Mouse (Mus musculus) midbrain, postnatal 0 days (tissue): ENCODE results near the gene Myo15. TPM values are rescaled to one million over a fixed set of nuclear protein-coding genes. Genes with fewer than 3 reads are reported as not detected.
A peak's percentile ranks its signal among the peaks of the same experiment; 100 is the strongest.

Experiments used
- ATAC-seq: fragments of 200-750 bp; cut with Nextera tagmentation; 2 replicates; pipeline ENCODE4 v1.8.0; 2017; ENCODE audit warnings: moderate number of reproducible peaks, mild to moderate bottlenecking, moderate TSS enrichment, moderate library complexity; ENCODE audit not compliant: low FRiP score
- DNase-seq: peaks from one replicate; pipeline ENCODE4 v3.0.0-alpha.2; 2015; ENCODE audit warnings: low spot score
- H3K27ac ChIP-seq: fragments of 300-500 bp; sonication (generic); 2 replicates; pipeline ENCODE4 v1.5.1; 2014; ENCODE audit warnings: low read depth, mild to moderate bottlenecking, low read length, mixed read lengths
- H3K27me3 ChIP-seq: fragments of 300-500 bp; sonication (generic); 2 replicates; pipeline ENCODE4 v1.6.1; 2014; ENCODE audit warnings: low read length, control low read depth, mixed read lengths; ENCODE audit not compliant: insufficient read depth
- H3K36me3 ChIP-seq: fragments of 300-500 bp; sonication (generic); 2 replicates; pipeline ENCODE4 v1.6.1; 2014; ENCODE audit warnings: low read length, control low read depth, mixed read lengths; ENCODE audit not compliant: insufficient read depth
- H3K4me1 ChIP-seq: fragments of 300-500 bp; sonication (generic); 2 replicates; pipeline ENCODE4 v1.6.1; 2014; ENCODE audit warnings: mild to moderate bottlenecking, control low read depth, antibody characterized with exemption, low read length, mixed read lengths; ENCODE audit not compliant: insufficient read depth
- H3K4me2 ChIP-seq: fragments of 300-500 bp; sonication (generic); 2 replicates; pipeline ENCODE4 v1.6.1; 2014; ENCODE audit warnings: low read depth, mild to moderate bottlenecking, low read length, mixed read lengths; ENCODE audit not compliant: poor library complexity, severe bottlenecking
- H3K4me3 ChIP-seq: fragments of 300-500 bp; sonication (generic); 2 replicates; pipeline ENCODE4 v1.5.1; 2014; ENCODE audit warnings: low read depth, mild to moderate bottlenecking, low read length, moderate library complexity
- H3K9ac ChIP-seq: fragments of 300-500 bp; sonication (generic); replicated peaks from 2 replicates; pipeline ENCODE4 v1.6.1; 2014; ENCODE audit warnings: mild to moderate bottlenecking, low read length, moderate library complexity, mixed read lengths; ENCODE audit not compliant: poor library complexity, severe bottlenecking
- H3K9me3 ChIP-seq: fragments of 300-500 bp; sonication (generic); 2 replicates; pipeline ENCODE4 v1.6.1; 2016; ENCODE audit warnings: low read length, control low read depth
- CTCF ChIP-seq: IDR thresholded peaks from 2 replicates; pipeline ENCODE4 v1.5.1; 2016; ENCODE audit warnings: antibody characterized with exemption, mild to moderate bottlenecking
- WGBS: fragments of 180-500 bp; shearing (Covaris S2); extraction: QIAGEN DNeasy Blood & Tissue Kit; methylation state at CpG from one replicate; pipeline ENCODE4 v1.1.7; 2014; 5-methylcytosine and 5-hydroxymethylcytosine counted together
- polyA plus RNA-seq: library from polyadenylated mRNA; unstranded; fragments of >200 nt; fragmentation: Nextera tagmentation; extraction: Ambion mirVana; gene quantifications from 2 replicates; pipeline ENCODE4 v1.2.1, GENCODE M21; 2015
- total RNA-seq: library from RNA; depleted of rRNA; stranded (reverse); fragments of >200 nt; gene quantifications from 2 replicates; pipeline ENCODE4 v1.2.3, GENCODE M21; 2014

Myo15 gene
- total and polyA plus RNA-seq, 2 experiments from 2014 or later = 0.22 to 0.52 TPM

- Histone ChIP-seq H3K9me3 (no peaks in the 10 kb centered on the region), H3K27ac (no peak overlapping the region), H3K4me2 (no peak overlapping the region), H3K36me3 (no peaks in the 10 kb centered on the region), H3K27me3 (no peaks in the 10 kb centered on the region), H3K4me3 (no peak overlapping the region), H3K4me1 (no peaks in the 10 kb centered on the region), H3K9ac (no peak overlapping the region)
- ATAC-seq (no peak), DNase-seq (no peak)
- TF ChIP-seq CTCF = no peak
- WGBS = 82% methylated on average over 5 of the region's 5 CpGs
These were observed 6.7 kb downstream of the Myo15 start for GRCm38 (mm10) chr11:60475668-60476362.

GRCm38 (mm10) chr11:60478121-60478520 lies 9.0 kb downstream of the Myo15 start:
- no peak for TF ChIP-seq CTCF
- Histone ChIP-seq H3K27me3 (no peaks in the 10 kb centered on the region), H3K9me3 (no peaks in the 10 kb centered on the region), H3K4me2 (no peak overlapping the region), H3K9ac (no peak overlapping the region), H3K4me3 (no peak overlapping the region), H3K27ac (no peak overlapping the region), H3K4me1 (no peaks in the 10 kb centered on the region), H3K36me3 (no peaks in the 10 kb centered on the region)
- WGBS = 44% methylated on average over 17 of the region's 17 CpGs
- no peak for ATAC-seq
- no peak for DNase-seq

- H3K36me3 ChIP-seq = no peaks in the 10 kb centered on the region
- H3K27ac ChIP-seq = no peak overlapping the region
- WGBS = 74% methylated on average over 3 of the region's 3 CpGs
- no peaks in the 10 kb centered on the region for H3K27me3 ChIP-seq
- ATAC-seq (no peak), DNase-seq (no peak)
- no peak for TF ChIP-seq CTCF
- no peak overlapping the region for H3K4me2 ChIP-seq
- H3K9ac ChIP-seq = no peak overlapping the region
- H3K9me3 ChIP-seq = no peaks in the 10 kb centered on the region
- no peak overlapping the region for H3K4me3 ChIP-seq
- no peaks in the 10 kb centered on the region for H3K4me1 ChIP-seq
These were observed 17.1 kb downstream of the Myo15 start for GRCm38 (mm10) chr11:60486267-60486666.

DNA sequence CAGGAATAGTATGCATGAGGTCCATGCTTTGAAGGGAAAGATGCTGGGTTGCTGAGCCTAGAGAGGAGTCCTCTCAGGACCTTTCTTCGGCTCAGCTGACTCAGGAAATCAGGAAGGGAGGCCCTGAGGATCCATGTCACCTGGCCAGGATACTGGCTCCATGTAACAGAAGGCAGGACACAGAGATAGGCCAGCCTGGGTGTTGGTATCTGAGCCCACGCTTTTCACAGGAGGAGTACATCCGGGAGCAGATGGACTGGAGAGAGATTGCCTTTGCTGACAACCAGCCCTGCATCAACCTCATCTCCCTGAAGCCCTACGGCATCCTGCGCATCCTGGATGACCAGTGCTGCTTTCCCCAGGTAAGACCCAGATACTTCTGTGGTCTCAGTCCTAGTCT lies 23.6 kb downstream of the Myo15 start:
- no peaks in the 10 kb centered on the region for H3K36me3 ChIP-seq
- no peaks in the 10 kb centered on the region for H3K27me3 ChIP-seq
- no peak overlapping the region for H3K4me3 ChIP-seq
- 86% methylated on average over 5 of the region's 5 CpGs for whole genome bisulfite sequencing
- H3K4me2 ChIP-seq = no peak overlapping the region
- no peaks in the 10 kb centered on the region for H3K4me1 ChIP-seq
- H3K9me3 ChIP-seq = no peaks in the 10 kb centered on the region
- DNase-seq (no peak), ATAC-seq (no peak)
- TF ChIP-seq CTCF = no peak
- no peak overlapping the region for H3K9ac ChIP-seq
- H3K27ac ChIP-seq = no peak overlapping the region

- 59% methylated on average over 2 of the region's 2 CpGs for WGBS
- Histone ChIP-seq H3K4me1 (no peaks in the 10 kb centered on the region), H3K27ac (no peak overlapping the region), H3K9ac (no peak overlapping the region), H3K4me2 (no peak overlapping the region), H3K36me3 (no peaks in the 10 kb centered on the region), H3K27me3 (no peaks in the 10 kb centered on the region), H3K4me3 (no peak overlapping the region), H3K9me3 (no peaks in the 10 kb centered on the region)
- ATAC-seq (no peak), DNase-seq (peak; percentile 15)
- peak; percentile 60 for TF ChIP-seq CTCF
These were observed 26.6 kb downstream of the Myo15 start for GRCm38 (mm10) chr11:60495692-60496091.

- H3K4me2 ChIP-seq = no peak overlapping the region
- no peak for TF ChIP-seq CTCF
These were observed 38.1 kb downstream of the Myo15 start for GRCm38 (mm10) chr11:60507281-60507680.

More at GRCm38 (mm10) chr11:60507281-60507680, 38.1 kb downstream of the Myo15 start:
- Histone ChIP-seq H3K4me1 (peaks cover 4% of the 10 kb centered on the region; the same call in 1 of the 2 replicates), H3K27ac (no peak overlapping the region), H3K4me3 (no peak overlapping the region), H3K27me3 (no peaks in the 10 kb centered on the region), H3K9me3 (no peaks in the 10 kb centered on the region), H3K36me3 (no peaks in the 10 kb centered on the region), H3K9ac (no peak overlapping the region)
- no peak for ATAC-seq
- no peak for DNase-seq
- 85% methylated on average over 13 of the region's 13 CpGs for WGBS
